Mouse (Mus musculus) bone marrow macrophage, adult 2 months (primary cell): ENCODE measurements around the gene Ccnd2.
A peak's percentile ranks its signal among the peaks of the same experiment; 100 is the strongest.

Experiments
- CTCF ChIP-seq: IDR thresholded peaks from 2 replicates; pipeline ENCODE4 v1.5.1; 2012; ENCODE audit warnings: low read depth, mild to moderate bottlenecking, low read length, moderate library complexity
- POLR2A ChIP-seq: IDR thresholded peaks from 2 replicates; pipeline ENCODE4 v1.6.1; 2012; ENCODE audit warnings: mild to moderate bottlenecking, low read depth, low read length, borderline replicate concordance

DNA sequence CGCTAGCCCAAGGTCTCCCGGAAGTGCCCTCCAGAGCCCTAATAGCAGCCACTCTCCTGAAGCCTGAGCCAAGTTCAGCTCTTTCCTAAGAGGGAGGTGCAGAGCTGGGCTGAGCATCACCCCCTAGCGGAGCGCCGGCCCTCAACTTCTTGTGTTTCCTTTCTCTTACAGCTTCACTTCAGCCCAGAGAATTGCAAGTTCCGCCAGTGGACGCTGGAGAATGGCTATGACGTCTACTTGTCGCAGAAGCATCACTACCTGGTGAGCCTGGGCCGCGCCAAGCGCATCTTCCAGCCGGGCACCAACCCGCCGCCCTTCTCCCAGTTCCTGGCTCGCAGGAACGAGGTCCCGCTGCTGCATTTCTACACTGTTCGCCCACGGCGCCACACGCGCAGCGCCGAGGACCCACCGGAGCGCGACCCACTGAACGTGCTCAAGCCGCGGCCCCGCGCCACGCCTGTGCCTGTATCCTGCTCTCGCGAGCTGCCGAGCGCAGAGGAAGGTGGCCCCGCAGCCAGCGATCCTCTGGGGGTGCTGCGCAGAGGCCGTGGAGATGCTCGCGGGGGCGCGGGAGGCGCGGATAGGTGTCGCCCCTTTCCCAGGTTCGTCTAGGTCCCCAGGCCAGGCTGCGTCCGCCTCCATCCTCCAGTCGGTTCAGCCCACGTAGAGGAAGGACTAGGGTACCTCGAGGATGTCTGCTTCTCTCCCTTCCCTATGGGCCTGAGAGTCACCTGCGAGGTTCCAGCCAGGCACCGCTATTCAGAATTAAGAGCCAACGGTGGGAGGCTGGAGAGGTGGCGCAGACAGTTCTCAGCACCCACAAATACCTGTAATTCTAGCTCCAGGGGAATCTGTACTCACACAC, 71.9 kb downstream of the Ccnd2 start:
- no peak for TF ChIP-seq POLR2A
- TF ChIP-seq CTCF = peak; percentile 31; the same call in 1 of the 2 replicates
